ENCODE assay signal across 1 mouse cellular context in the genomic region with DNA sequence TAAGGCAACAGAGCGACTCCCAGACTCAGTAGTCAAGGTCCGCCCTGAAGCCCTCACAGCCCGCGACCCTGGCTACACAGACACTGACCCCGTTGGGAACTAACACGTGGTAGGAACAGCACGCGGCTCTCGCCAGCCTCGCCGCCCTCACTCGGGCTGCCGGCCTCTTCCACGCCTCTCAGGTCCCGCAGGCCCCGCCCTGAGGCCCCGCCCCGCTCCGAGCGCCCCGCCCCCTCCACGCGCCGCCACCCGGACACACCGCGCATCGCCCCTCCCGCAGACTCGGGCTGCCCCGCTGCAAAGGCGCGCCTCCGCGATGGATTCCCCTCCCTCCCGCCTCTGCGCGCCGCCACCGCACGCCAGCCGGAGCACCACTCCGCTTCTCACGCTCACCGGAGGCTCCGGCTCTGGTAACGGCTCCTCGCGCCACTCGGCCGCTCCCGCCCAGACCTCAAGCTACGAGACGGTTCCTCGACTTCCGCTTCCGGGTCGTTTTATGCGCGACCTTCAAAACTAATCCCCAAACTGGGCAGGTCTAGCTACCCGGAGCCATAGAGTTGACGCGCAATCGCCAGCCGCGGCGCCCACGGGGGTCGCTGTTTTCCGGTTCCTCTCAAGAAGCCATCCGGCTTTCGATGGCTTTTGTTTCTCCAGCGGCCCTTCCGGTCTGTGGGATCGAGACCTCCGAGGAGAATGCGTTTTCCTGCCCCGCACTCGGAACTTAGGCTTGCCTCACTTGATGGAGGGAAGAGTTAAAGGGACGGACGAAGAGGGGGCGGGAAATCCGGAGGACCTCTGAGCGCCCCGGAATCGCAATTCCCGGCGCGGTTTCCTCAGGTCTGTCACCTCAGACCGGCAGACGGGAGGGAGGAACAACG.
TF ChIP-seq lines count a peak whose summit lies in the region.

TSS of gene Eif1ad (plus strand) at position 567 of the 878 bp plus-strand sequence.

TF ChIP-seq in CH12.LX, 34 proteins besides CTCF, POLR2A, EP300 and RAD21 (continued from another document):
- peak; percentile 28; the same call in 1 of the 2 replicates for TF ChIP-seq ZNF384 (IDR thresholded peaks at IDR 0.05; ENCODE audit: low read depth, low read length)
- 0 out of 2 replicates have a peak, but pooled peaks have one; percentile 16 for TF ChIP-seq MEF2A (IDR thresholded peaks at IDR 0.05; ENCODE audit: borderline replicate concordance, low read depth, low read length)
- peak; percentile 42 for TF ChIP-seq ETS1 (conservative IDR thresholded peaks at IDR 0.05; ENCODE audit: low read depth, low read length)
- peak; percentile 98 for TF ChIP-seq MAX (IDR thresholded peaks at IDR 0.05; ENCODE audit: low read length)
- peak; percentile 58; the same call in 1 of the 2 replicates for TF ChIP-seq NELFE (IDR thresholded peaks at IDR 0.05; ENCODE audit: low read depth, low read length)
- peak; percentile 22 for TF ChIP-seq TCF12 (IDR thresholded peaks at IDR 0.05; ENCODE audit: low read depth, low read length)
- TF ChIP-seq GABPA (IDR thresholded peaks at IDR 0.05; ENCODE audit: insufficient replicate concordance, low read depth, low read length), result peak; percentile 27; the same call in 1 of the 2 replicates
- TF ChIP-seq POLR2AphosphoS2 (IDR thresholded peaks at IDR 0.05; ENCODE audit: low read depth, low read length), result no peak; the same call in none of the 2 replicates
- peak; percentile 67 for TF ChIP-seq BHLHE40 (IDR thresholded peaks at IDR 0.05; ENCODE audit: low read depth, low read length)
- 0 out of 2 replicates have a peak, but pooled peaks have one; percentile 24 for TF ChIP-seq JUND (conservative IDR thresholded peaks at IDR 0.05; ENCODE audit: low read depth, low read length)
- TF ChIP-seq ZKSCAN1 (IDR thresholded peaks at IDR 0.05; ENCODE audit: borderline replicate concordance, low read depth, low read length), result no peak
- TF ChIP-seq MYC (IDR thresholded peaks at IDR 0.05; ENCODE audit: low read depth, low read length), result peak; percentile 99
- TF ChIP-seq SIN3A (IDR thresholded peaks at IDR 0.05; ENCODE audit: low read length), result peak; percentile 89
- peak; percentile 94 for TF ChIP-seq MAZ (IDR thresholded peaks at IDR 0.05; ENCODE audit: low read depth, low read length)
- peak; percentile 68; the same call in 1 of the 2 replicates for TF ChIP-seq TBP (conservative IDR thresholded peaks at IDR 0.05; ENCODE audit: low read depth, low read length)
- TF ChIP-seq NRF1 (IDR thresholded peaks at IDR 0.05; ENCODE audit: low read depth, low read length), result peak; percentile 54; the same call in 1 of the 2 replicates
- TF ChIP-seq ZC3H11A (IDR thresholded peaks at IDR 0.05; ENCODE audit: low read depth, low read length), result no peak
- TF ChIP-seq ELF1 (IDR thresholded peaks at IDR 0.05; ENCODE audit: low read depth, low read length), result peak; percentile 86
- no peak for TF ChIP-seq JUN (IDR thresholded peaks at IDR 0.05; ENCODE audit: insufficient read depth, low read depth, low read length)
- TF ChIP-seq KAT2A (IDR thresholded peaks at IDR 0.05; ENCODE audit: insufficient replicate concordance, low read length), result peak; percentile 83; the same call in 1 of the 2 replicates
- TF ChIP-seq USF2 (conservative IDR thresholded peaks at IDR 0.05; ENCODE audit: low read depth, low read length), result no peak
- TF ChIP-seq MAFK (IDR thresholded peaks at IDR 0.05; ENCODE audit: insufficient replicate concordance, low read length), result no peak
TF ChIP-seq in CH12.LX: peak in this region for 24.
